Mouse (Mus musculus) kidney, adult 2 months (tissue): Measurements from ENCODE around the gene Opn4.

Experiments used
- CTCF ChIP-seq: fragments of 200-500 bp; conservative IDR thresholded peaks from 2 replicates; pipeline ENCODE4 v1.5.1; 2011; ENCODE audit warnings: low read depth, mild to moderate bottlenecking, control low read depth, low read length, moderate library complexity, mixed read lengths; ENCODE audit not compliant: insufficient read depth, insufficient read length
- POLR2A ChIP-seq: fragments of 200-500 bp; IDR thresholded peaks from one replicate; pipeline ENCODE4 v1.6.1; 2011; ENCODE audit warnings: low read depth, low read length, control low read depth

DNA sequence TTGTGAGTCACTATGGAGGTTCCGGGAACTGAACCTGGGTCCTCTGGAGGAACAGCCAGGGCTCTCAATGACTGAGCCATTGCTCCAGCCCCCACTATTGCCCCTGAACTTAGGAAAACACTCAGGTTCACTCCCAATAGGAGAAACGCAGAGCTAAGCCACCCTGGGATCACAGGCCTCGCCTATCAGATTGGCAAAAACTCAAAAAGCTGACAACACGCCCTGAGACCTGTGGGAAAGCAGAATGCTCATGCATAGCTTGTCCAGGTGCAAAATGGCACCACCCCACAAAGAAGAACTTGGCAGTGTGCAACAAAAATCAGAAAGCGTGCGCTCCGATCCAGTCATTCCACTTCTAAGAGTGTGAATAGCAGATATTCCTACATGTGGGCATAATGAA is 26.9 kb upstream of the Opn4 start:
- TF ChIP-seq CTCF (no peak), POLR2A (no peak)
